Mouse (Mus musculus) testis, adult 2 months (tissue): ENCODE measurements around the gene Hepacam.

Experiments used
- CTCF ChIP-seq: fragments of 200-500 bp; IDR thresholded peaks from 2 replicates; pipeline ENCODE4 v1.5.1; 2012; ENCODE audit warnings: low read depth, mild to moderate bottlenecking, inconsistent platforms, low read length, moderate library complexity; ENCODE audit not compliant: control insufficient read depth, insufficient read depth, insufficient replicate concordance
- POLR2A ChIP-seq: fragments of 200-500 bp; IDR thresholded peaks from 2 replicates; pipeline ENCODE4 v1.6.1; 2012; ENCODE audit warnings: low read depth, mild to moderate bottlenecking, inconsistent platforms, low read length, moderate library complexity; ENCODE audit not compliant: control insufficient read depth

- TF ChIP-seq POLR2A (no peak), CTCF (no peak)
Measured at GRCm38 (mm10) chr9:37412989-37413388, 45.8 kb downstream of the Hepacam start.
